Mouse (Mus musculus): ENCODE results near the gene Gm10803. TPM values are rescaled to one million over a fixed set of nuclear protein-coding genes. Genes with fewer than 3 reads are reported as not detected.
"Not testable (repeated sequence)": the region's sequence is repeated elsewhere in the genome, so short reads cannot be mapped to it uniquely, and the experiment has no call there.

Gm10803 gene
- polyA plus RNA-seq (2011; ENCODE audit: insufficient read length, low read depth, missing spikeins): not detected in 2 replicates

- not testable (repeated sequence) for H3K4me1 ChIP-seq (ENCODE audit: control insufficient read depth, insufficient read depth, low read length); H3K27ac ChIP-seq (ENCODE audit: insufficient read depth, low read length); H3K4me3 ChIP-seq (ENCODE audit: insufficient read depth, low read length)
These were observed at the start of gene Gm10803 for GRCm38 (mm10) chr2:93560268-93560667. Gm10803 (plus strand) TSS chr2:93560568.

DNA sequence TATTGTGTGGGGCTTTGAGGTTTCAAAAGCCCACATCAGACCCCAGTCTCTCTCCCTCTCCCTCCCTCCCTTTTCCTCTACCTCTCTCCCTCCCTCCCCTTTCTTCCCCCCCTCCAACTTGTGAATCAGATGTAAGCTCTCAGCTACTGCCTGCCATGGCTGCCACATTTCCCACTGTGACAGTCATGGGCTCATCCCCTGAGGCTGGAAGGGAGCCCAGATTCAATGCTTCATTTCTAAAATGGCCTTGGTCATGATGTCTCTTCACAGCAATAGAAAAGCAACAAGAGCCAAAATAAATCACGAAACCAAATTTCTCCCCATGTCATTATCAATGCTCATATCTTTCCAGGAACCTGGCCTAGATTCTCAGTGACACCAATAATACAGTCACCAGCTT is 49.5 kb upstream of the Gm10803 start:
- H3K27ac ChIP-seq (ENCODE audit: insufficient read depth, low read length): no peak overlapping the region
- no peak overlapping the region for H3K4me3 ChIP-seq (ENCODE audit: insufficient read depth, low read length)
- H3K4me1 ChIP-seq (ENCODE audit: control insufficient read depth, insufficient read depth, low read length): no peaks in the 10 kb centered on the region; the same call in 1 of the 2 replicates
- TF ChIP-seq CTCF (IDR thresholded peaks at IDR 0.05; ENCODE audit: borderline replicate concordance, insufficient read depth, low read length) (no peak), POLR2A (IDR thresholded peaks at IDR 0.05; ENCODE audit: low read depth, low read length) (no peak)

GRCm38 (mm10) chr2:93512130-93512529 is 48.2 kb upstream of the Gm10803 start:
- no peaks in the 10 kb centered on the region; the same call in 1 of the 2 replicates for H3K4me1 ChIP-seq (ENCODE audit: control insufficient read depth, insufficient read depth, low read length)
- no peak overlapping the region for H3K27ac ChIP-seq (ENCODE audit: insufficient read depth, low read length)
- TF ChIP-seq CTCF (IDR thresholded peaks at IDR 0.05; ENCODE audit: borderline replicate concordance, insufficient read depth, low read length): no peak
- TF ChIP-seq POLR2A (IDR thresholded peaks at IDR 0.05; ENCODE audit: low read depth, low read length): no peak
- H3K4me3 ChIP-seq (ENCODE audit: insufficient read depth, low read length): no peak overlapping the region

GRCm38 (mm10) chr2:93515246-93515645 is 45.1 kb upstream of the Gm10803 start:
- no peak overlapping the region for H3K27ac ChIP-seq (ENCODE audit: insufficient read depth, low read length)
- TF ChIP-seq CTCF (IDR thresholded peaks at IDR 0.05; ENCODE audit: borderline replicate concordance, insufficient read depth, low read length): no peak
- no peak for TF ChIP-seq POLR2A (IDR thresholded peaks at IDR 0.05; ENCODE audit: low read depth, low read length)
- no peak overlapping the region for H3K4me3 ChIP-seq (ENCODE audit: insufficient read depth, low read length)
- no peaks in the 10 kb centered on the region; the same call in 1 of the 2 replicates for H3K4me1 ChIP-seq (ENCODE audit: control insufficient read depth, insufficient read depth, low read length)

GRCm38 (mm10) chr2:93521042-93521441 is 39.3 kb upstream of the Gm10803 start:
- H3K27ac ChIP-seq (ENCODE audit: insufficient read depth, low read length): no peak overlapping the region
- no peak overlapping the region for H3K4me3 ChIP-seq (ENCODE audit: insufficient read depth, low read length)
- TF ChIP-seq POLR2A (IDR thresholded peaks at IDR 0.05; ENCODE audit: low read depth, low read length): no peak
- TF ChIP-seq CTCF (IDR thresholded peaks at IDR 0.05; ENCODE audit: borderline replicate concordance, insufficient read depth, low read length): no peak
- H3K4me1 ChIP-seq (ENCODE audit: control insufficient read depth, insufficient read depth, low read length): no peaks in the 10 kb centered on the region

DNA sequence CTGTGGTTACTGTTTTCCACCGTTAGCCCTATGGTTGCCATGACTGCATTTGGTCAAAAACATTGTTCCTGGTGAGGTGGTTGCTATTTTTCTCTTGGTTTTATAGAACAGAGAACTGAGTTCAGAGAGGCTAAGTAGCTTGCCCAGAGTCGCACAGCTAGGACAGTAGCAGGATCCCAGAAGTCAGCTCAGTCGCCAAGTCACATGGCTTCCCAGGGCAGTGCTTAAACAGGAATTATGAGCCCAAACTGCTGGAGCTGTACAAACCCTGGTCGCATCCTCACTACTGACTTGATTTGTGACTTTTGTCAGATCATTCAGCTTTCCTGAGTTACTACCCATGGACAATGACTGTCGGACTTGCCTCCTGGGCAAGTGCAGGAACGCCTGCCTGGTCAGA is 38.8 kb upstream of the Gm10803 start:
- H3K27ac ChIP-seq (ENCODE audit: insufficient read depth, low read length): no peak overlapping the region; the same call in 1 of the 2 replicates
- no peaks in the 10 kb centered on the region for H3K4me1 ChIP-seq (ENCODE audit: control insufficient read depth, insufficient read depth, low read length)
- H3K4me3 ChIP-seq (ENCODE audit: insufficient read depth, low read length): no peak overlapping the region
- TF ChIP-seq CTCF (IDR thresholded peaks at IDR 0.05; ENCODE audit: borderline replicate concordance, insufficient read depth, low read length) (no peak), POLR2A (IDR thresholded peaks at IDR 0.05; ENCODE audit: low read depth, low read length) (no peak)

- TF ChIP-seq POLR2A (IDR thresholded peaks at IDR 0.05; ENCODE audit: low read depth, low read length): no peak
- TF ChIP-seq CTCF (IDR thresholded peaks at IDR 0.05; ENCODE audit: borderline replicate concordance, insufficient read depth, low read length): no peak
- H3K4me3 ChIP-seq (ENCODE audit: insufficient read depth, low read length): no peak overlapping the region
- H3K27ac ChIP-seq (ENCODE audit: insufficient read depth, low read length): no peak overlapping the region; the same call in 1 of the 2 replicates
- H3K4me1 ChIP-seq (ENCODE audit: control insufficient read depth, insufficient read depth, low read length): no peaks in the 10 kb centered on the region
These were observed 38.4 kb upstream of the Gm10803 start for GRCm38 (mm10) chr2:93522005-93522404.

- Histone ChIP-seq H3K27ac (ENCODE audit: insufficient read depth, low read length) (no peak overlapping the region), H3K4me3 (ENCODE audit: insufficient read depth, low read length) (no peak overlapping the region), H3K4me1 (ENCODE audit: control insufficient read depth, insufficient read depth, low read length) (no peaks in the 10 kb centered on the region)
- TF ChIP-seq POLR2A (IDR thresholded peaks at IDR 0.05; ENCODE audit: low read depth, low read length) (no peak), CTCF (IDR thresholded peaks at IDR 0.05; ENCODE audit: borderline replicate concordance, insufficient read depth, low read length) (no peak)
These were observed 35.2 kb upstream of the Gm10803 start for GRCm38 (mm10) chr2:93525033-93525762.

DNA sequence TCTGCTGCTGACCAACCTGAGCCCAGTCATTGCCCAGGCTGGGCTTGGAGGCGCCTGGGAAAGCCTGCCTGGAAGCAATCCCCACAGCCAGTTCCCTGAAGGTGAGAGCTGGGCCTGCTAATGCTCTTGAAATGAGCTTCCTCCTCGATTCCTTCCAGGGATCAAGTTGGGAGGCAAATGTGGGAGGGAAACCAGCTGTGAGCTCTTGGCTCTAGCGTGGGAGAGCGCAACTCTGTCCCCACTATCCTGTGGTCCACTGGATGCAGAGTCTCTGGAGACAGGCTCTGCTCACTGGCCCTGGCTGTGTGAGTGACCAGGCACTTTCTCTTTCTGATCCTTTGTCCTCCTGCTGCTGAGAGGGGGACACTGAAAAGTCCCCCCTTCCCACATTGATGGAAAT is 30.8 kb upstream of the Gm10803 start:
- Histone ChIP-seq H3K4me3 (ENCODE audit: insufficient read depth, low read length) (no peak overlapping the region), H3K4me1 (ENCODE audit: control insufficient read depth, insufficient read depth, low read length) (no peaks in the 10 kb centered on the region), H3K27ac (ENCODE audit: insufficient read depth, low read length) (no peak overlapping the region)
- TF ChIP-seq POLR2A (IDR thresholded peaks at IDR 0.05; ENCODE audit: low read depth, low read length) (no peak), CTCF (IDR thresholded peaks at IDR 0.05; ENCODE audit: borderline replicate concordance, insufficient read depth, low read length) (no peak)

DNA sequence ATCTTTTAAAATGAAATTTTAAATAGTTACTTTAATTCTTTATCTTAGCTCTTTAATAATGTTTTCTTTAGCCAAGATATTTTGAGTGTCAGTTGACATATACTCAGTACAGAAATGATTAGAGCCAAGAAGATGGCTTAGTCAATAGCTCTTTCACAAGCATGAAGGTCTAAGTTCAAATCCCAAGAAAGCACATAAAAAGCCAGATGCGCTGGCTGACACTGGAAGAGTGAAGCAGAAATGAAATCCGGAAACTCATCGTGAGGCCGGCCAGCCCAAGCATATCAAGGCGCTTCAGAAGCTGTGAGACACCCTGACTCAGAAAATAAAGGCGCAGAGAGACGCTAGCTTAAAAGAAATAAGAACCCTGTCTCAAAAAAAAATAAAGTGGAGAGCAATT is 26.5 kb upstream of the Gm10803 start:
- Histone ChIP-seq H3K27ac (ENCODE audit: insufficient read depth, low read length) (no peak overlapping the region), H3K4me3 (ENCODE audit: insufficient read depth, low read length) (no peak overlapping the region)
- TF ChIP-seq POLR2A (IDR thresholded peaks at IDR 0.05; ENCODE audit: low read depth, low read length): no peak
- TF ChIP-seq CTCF (IDR thresholded peaks at IDR 0.05; ENCODE audit: borderline replicate concordance, insufficient read depth, low read length): no peak

More for the DNA sequence above, 26.5 kb upstream of the Gm10803 start:
- H3K4me1 ChIP-seq (ENCODE audit: control insufficient read depth, insufficient read depth, low read length): no peaks in the 10 kb centered on the region
